Mouse (Mus musculus) midbrain, embryonic 11.5 days (tissue): ENCODE results near the gene March10. TPM values are rescaled to one million over a fixed set of nuclear protein-coding genes. Genes with fewer than 3 reads are reported as not detected.

Experiments used
- ATAC-seq: fragments of 200-750 bp; cut with Nextera tagmentation; 2 replicates; pipeline ENCODE4 v1.8.0; 2017; ENCODE audit warnings: moderate TSS enrichment, moderate library complexity; ENCODE audit not compliant: low FRiP score
- DNase-seq: peaks from one replicate; pipeline ENCODE4 v3.0.0; 2015; ENCODE audit warnings: low spot score; ENCODE audit errors: missing footprints
- H3K27ac ChIP-seq: fragments of 300-500 bp; sonication (generic); 2 replicates; pipeline ENCODE4 v1.5.1; 2014; ENCODE audit warnings: low read depth, low read length
- H3K27me3 ChIP-seq: fragments of 300-500 bp; sonication (generic); 2 replicates; pipeline ENCODE4 v1.6.1; 2014; ENCODE audit warnings: mild to moderate bottlenecking, low read length, moderate library complexity, mixed read lengths; ENCODE audit not compliant: control insufficient read depth, insufficient read depth
- H3K36me3 ChIP-seq: fragments of 300-500 bp; sonication (generic); 2 replicates; pipeline ENCODE4 v1.6.1; 2014; ENCODE audit warnings: mild to moderate bottlenecking, low read length, moderate library complexity, mixed read lengths; ENCODE audit not compliant: control insufficient read depth, insufficient read depth
- H3K4me1 ChIP-seq: fragments of 300-500 bp; sonication (generic); 2 replicates; pipeline ENCODE4 v1.6.1; 2014; ENCODE audit warnings: low read length; ENCODE audit not compliant: control insufficient read depth, insufficient read depth
- H3K4me2 ChIP-seq: fragments of 300-500 bp; sonication (generic); 2 replicates; pipeline ENCODE4 v1.6.1; 2014; ENCODE audit warnings: mild to moderate bottlenecking, moderate library complexity
- H3K4me3 ChIP-seq: fragments of 300-500 bp; sonication (generic); 2 replicates; pipeline ENCODE4 v1.5.1; 2014; ENCODE audit warnings: low read depth, low read length
- H3K9ac ChIP-seq: fragments of 300-500 bp; sonication (generic); 2 replicates; pipeline ENCODE4 v1.6.1; 2014; ENCODE audit warnings: low read length
- H3K9me3 ChIP-seq: fragments of 300-500 bp; sonication (generic); 2 replicates; pipeline ENCODE4 v1.6.1; 2016; ENCODE audit warnings: low read length; ENCODE audit not compliant: control insufficient read depth
- WGBS: fragments of 180-500 bp; shearing (Covaris S2); extraction: QIAGEN DNeasy Blood & Tissue Kit; methylation state at CpG from one replicate; pipeline ENCODE4 v1.1.7; 2014; 5-methylcytosine and 5-hydroxymethylcytosine counted together
- polyA plus RNA-seq: library from polyadenylated mRNA; unstranded; fragments of >200 nt; fragmentation: Nextera tagmentation; extraction: Ambion mirVana; gene quantifications from 2 replicates; pipeline ENCODE4 v1.2.1, GENCODE M21; 2014

The March10 gene
- polyA plus RNA-seq, 1 experiment from 2014 or later, result not detected

GRCm38 (mm10) chr11:105457041-105457440 is 506 bp upstream of the March10 start:
- peak overlapping the region; percentile 36; the same call in 1 of the 2 replicates for H3K9ac ChIP-seq
- peak overlapping the region; percentile 47 for H3K4me3 ChIP-seq
- DNase-seq (no peak), ATAC-seq (no peak; the same call in 1 of the 2 replicates)
- peaks cover 10% of the 10 kb centered on the region; the same call in 1 of the 2 replicates for H3K4me1 ChIP-seq
- H3K9me3 ChIP-seq, result no peaks in the 10 kb centered on the region
- WGBS, result 66% methylated on average over 7 of the region's 7 CpGs
- no peaks in the 10 kb centered on the region for H3K27me3 ChIP-seq
- peak overlapping the region; percentile 84 for H3K4me2 ChIP-seq
- no peaks in the 10 kb centered on the region for H3K36me3 ChIP-seq
- H3K27ac ChIP-seq, result peak overlapping the region; percentile 40

- DNase-seq (no peak), ATAC-seq (no peak)
- Histone ChIP-seq H3K9me3 (no peaks in the 10 kb centered on the region), H3K4me3 (no peak overlapping the region), H3K27ac (no peak overlapping the region), H3K4me1 (peaks cover 10% of the 10 kb centered on the region; the same call in 1 of the 2 replicates), H3K9ac (no peak overlapping the region), H3K27me3 (no peaks in the 10 kb centered on the region), H3K36me3 (no peaks in the 10 kb centered on the region), H3K4me2 (no peak overlapping the region)
- 88% methylated on average over 5 of the region's 5 CpGs for WGBS
Observed at GRCm38 (mm10) chr11:105455118-105455517, 1.4 kb downstream of the March10 start.

GRCm38 (mm10) chr11:105453084-105453483 is 3.5 kb downstream of the March10 start:
- no peak overlapping the region for H3K27ac ChIP-seq
- H3K9ac ChIP-seq, result no peak overlapping the region
- H3K36me3 ChIP-seq, result no peaks in the 10 kb centered on the region
- H3K4me1 ChIP-seq, result peaks cover 10% of the 10 kb centered on the region; the same call in 1 of the 2 replicates
- no peaks in the 10 kb centered on the region for H3K27me3 ChIP-seq
- H3K4me3 ChIP-seq, result no peak overlapping the region
- no peak for DNase-seq
- 80% methylated on average over 4 of the region's 4 CpGs for WGBS
- ATAC-seq, result no peak
- no peaks in the 10 kb centered on the region for H3K9me3 ChIP-seq
- no peak overlapping the region for H3K4me2 ChIP-seq

- ATAC-seq, result no peak
- H3K27me3 ChIP-seq, result no peaks in the 10 kb centered on the region
- WGBS, result 86% methylated on average over 4 of the region's 4 CpGs
Observed at GRCm38 (mm10) chr11:105452504-105452903, 4.0 kb downstream of the March10 start.

GRCm38 (mm10) chr11:105451553-105452135 is 4.9 kb downstream of the March10 start:
- Histone ChIP-seq H3K36me3 (no peaks in the 10 kb centered on the region), H3K27ac (no peak overlapping the region), H3K9me3 (no peaks in the 10 kb centered on the region), H3K4me3 (no peak overlapping the region), H3K4me1 (peaks cover 5% of the 10 kb centered on the region; the same call in 1 of the 2 replicates), H3K4me2 (no peak overlapping the region), H3K27me3 (no peaks in the 10 kb centered on the region), H3K9ac (no peak overlapping the region)
- ATAC-seq (no peak), DNase-seq (no peak)
- 79% methylated on average over 7 of the region's 7 CpGs for WGBS

More at GRCm38 (mm10) chr11:105452504-105452903, 4.0 kb downstream of the March10 start:
- no peak overlapping the region for H3K9ac ChIP-seq
- H3K36me3 ChIP-seq, result no peaks in the 10 kb centered on the region
- DNase-seq, result no peak
- no peak overlapping the region for H3K4me3 ChIP-seq
- H3K27ac ChIP-seq, result no peak overlapping the region
- peaks cover 10% of the 10 kb centered on the region; the same call in 1 of the 2 replicates for H3K4me1 ChIP-seq
- no peak overlapping the region for H3K4me2 ChIP-seq
- H3K9me3 ChIP-seq, result no peaks in the 10 kb centered on the region

GRCm38 (mm10) chr11:105449581-105450315 is 6.8 kb downstream of the March10 start:
- Histone ChIP-seq H3K9me3 (no peaks in the 10 kb centered on the region), H3K27ac (no peak overlapping the region), H3K4me1 (no peaks in the 10 kb centered on the region), H3K4me2 (no peak overlapping the region), H3K9ac (no peak overlapping the region), H3K27me3 (no peaks in the 10 kb centered on the region), H3K4me3 (no peak overlapping the region), H3K36me3 (no peaks in the 10 kb centered on the region)
- 80% methylated on average over 12 of the region's 12 CpGs for WGBS
- DNase-seq (no peak), ATAC-seq (no peak)

GRCm38 (mm10) chr11:105447661-105448060 is 8.9 kb downstream of the March10 start:
- ATAC-seq (no peak), DNase-seq (no peak)
- no peaks in the 10 kb centered on the region for H3K27me3 ChIP-seq
- no peaks in the 10 kb centered on the region for H3K9me3 ChIP-seq
- no peaks in the 10 kb centered on the region for H3K36me3 ChIP-seq
- 81% methylated on average over 6 of the region's 6 CpGs for whole genome bisulfite sequencing
- no peak overlapping the region for H3K4me3 ChIP-seq
- H3K4me1 ChIP-seq, result no peaks in the 10 kb centered on the region
- H3K4me2 ChIP-seq, result no peak overlapping the region
- H3K27ac ChIP-seq, result no peak overlapping the region
- H3K9ac ChIP-seq, result no peak overlapping the region

- ATAC-seq, result no peak
- H3K36me3 ChIP-seq, result no peaks in the 10 kb centered on the region
- no peak overlapping the region for H3K4me2 ChIP-seq
- WGBS, result 89% methylated on average over 5 of the region's 5 CpGs
- no peak overlapping the region for H3K4me3 ChIP-seq
- H3K27me3 ChIP-seq, result no peaks in the 10 kb centered on the region
- DNase-seq, result peak; percentile 12
- H3K27ac ChIP-seq, result no peak overlapping the region
- H3K9me3 ChIP-seq, result no peaks in the 10 kb centered on the region
- no peaks in the 10 kb centered on the region for H3K4me1 ChIP-seq
- no peak overlapping the region for H3K9ac ChIP-seq
Observed at GRCm38 (mm10) chr11:105446221-105446620, 10.3 kb downstream of the March10 start.

- H3K27me3 ChIP-seq, result no peaks in the 10 kb centered on the region
- H3K9ac ChIP-seq, result no peak overlapping the region
- DNase-seq, result peak; percentile 37
- 77% methylated on average over 5 of the region's 5 CpGs for WGBS
- no peak overlapping the region for H3K4me2 ChIP-seq
- no peak for ATAC-seq
- no peaks in the 10 kb centered on the region for H3K9me3 ChIP-seq
- no peak overlapping the region for H3K27ac ChIP-seq
- H3K4me3 ChIP-seq, result no peak overlapping the region
- no peaks in the 10 kb centered on the region for H3K4me1 ChIP-seq
- no peaks in the 10 kb centered on the region for H3K36me3 ChIP-seq
Observed at GRCm38 (mm10) chr11:105445741-105446140, 10.8 kb downstream of the March10 start.
